Mouse (Mus musculus) heart, embryonic 11.5 days (tissue): ENCODE results near the gene Ankzf1. TPM values are rescaled to one million over a fixed set of nuclear protein-coding genes. Genes with fewer than 3 reads are reported as not detected.
"Not testable (repeated sequence)": the region's sequence is repeated elsewhere in the genome, so short reads cannot be mapped to it uniquely, and the experiment has no call there.

ENCODE experiments used
- ATAC-seq: fragments of 200-750 bp; cut with Nextera tagmentation; replicated peaks from 2 replicates; pipeline ENCODE4 v1.8.0; 2017; ENCODE audit warnings: moderate library complexity; ENCODE audit not compliant: insufficient number of reproducible peaks, low FRiP score, low TSS enrichment
- H3K27ac ChIP-seq: fragments of 300-500 bp; sonication (generic); 2 replicates; pipeline ENCODE4 v1.5.1; 2014; ENCODE audit warnings: mild to moderate bottlenecking, low read depth, low read length
- H3K27me3 ChIP-seq: fragments of 300-500 bp; sonication (generic); 2 replicates; pipeline ENCODE4 v1.6.1; 2014; ENCODE audit warnings: mild to moderate bottlenecking, low read length, mixed read lengths; ENCODE audit not compliant: control insufficient read depth, insufficient read depth
- H3K36me3 ChIP-seq: fragments of 300-500 bp; sonication (generic); 2 replicates; pipeline ENCODE4 v1.6.1; 2014; ENCODE audit warnings: mild to moderate bottlenecking, low read length, moderate library complexity, mixed read lengths; ENCODE audit not compliant: control insufficient read depth, insufficient read depth
- H3K4me1 ChIP-seq: fragments of 300-500 bp; sonication (generic); 2 replicates; pipeline ENCODE4 v1.6.1; 2014; ENCODE audit warnings: low read length; ENCODE audit not compliant: control insufficient read depth, insufficient read depth
- H3K4me2 ChIP-seq: fragments of 300-500 bp; sonication (generic); 2 replicates; pipeline ENCODE4 v1.6.1; 2014; ENCODE audit warnings: mild to moderate bottlenecking, moderate library complexity
- H3K4me3 ChIP-seq: fragments of 300-500 bp; sonication (generic); 2 replicates; pipeline ENCODE4 v1.5.1; 2014; ENCODE audit warnings: low read depth, low read length
- H3K9ac ChIP-seq: fragments of 300-500 bp; sonication (generic); 2 replicates; pipeline ENCODE4 v1.6.1; 2014; ENCODE audit warnings: mild to moderate bottlenecking, low read depth, low read length, moderate library complexity
- H3K9me3 ChIP-seq: fragments of 300-500 bp; sonication (generic); replicated peaks from 2 replicates; pipeline ENCODE4 v1.6.1; 2016; ENCODE audit warnings: low read length; ENCODE audit not compliant: control insufficient read depth
- WGBS: fragments of 180-500 bp; shearing (Covaris S2); extraction: QIAGEN DNeasy Blood & Tissue Kit; methylation state at CpG from one replicate; pipeline ENCODE4 v1.1.7; 2014; ENCODE audit not compliant: insufficient replicate concordance; 5-methylcytosine and 5-hydroxymethylcytosine counted together
- polyA plus RNA-seq: library from polyadenylated mRNA; unstranded; fragments of >200 nt; fragmentation: Nextera tagmentation; extraction: Ambion mirVana; gene quantifications from 2 replicates; pipeline ENCODE4 v1.2.1, GENCODE M21; 2014

The Ankzf1 gene
- polyA plus RNA-seq, 1 experiment from 2014 or later, result 18.7 TPM

DNA sequence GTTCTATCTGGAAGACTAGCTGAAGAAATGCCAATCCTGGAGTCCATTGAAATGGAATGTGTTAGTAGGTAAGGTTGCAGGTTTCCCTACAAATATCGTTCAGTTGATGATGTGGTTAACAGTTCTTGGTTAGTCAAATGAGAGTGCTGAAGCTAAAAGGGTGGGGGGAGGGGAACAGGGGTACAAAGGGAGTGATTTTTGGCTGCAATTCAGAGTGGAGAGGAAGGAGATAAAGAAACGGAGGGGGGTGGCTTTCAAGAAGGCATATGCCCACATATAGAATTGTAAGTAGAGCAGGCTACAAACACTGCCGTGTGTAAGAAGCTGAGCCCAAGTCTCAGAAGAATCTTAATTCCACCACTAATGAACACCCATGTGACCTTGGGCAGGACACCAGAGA, 33.5 kb downstream of the Ankzf1 start:
- no peak overlapping the region for H3K27ac ChIP-seq
- no peaks in the 10 kb centered on the region for H3K36me3 ChIP-seq
- peaks cover 7% of the 10 kb centered on the region; the same call in 1 of the 2 replicates for H3K4me1 ChIP-seq
- ATAC-seq, result no peak
- no peak overlapping the region for H3K9ac ChIP-seq
- no peak overlapping the region for H3K4me2 ChIP-seq
- H3K9me3 ChIP-seq, result no peaks in the 10 kb centered on the region
- WGBS, result 44% methylated on average over 3 of the region's 3 CpGs
- no peak overlapping the region for H3K4me3 ChIP-seq
- peaks cover 15% of the 10 kb centered on the region for H3K27me3 ChIP-seq

DNA sequence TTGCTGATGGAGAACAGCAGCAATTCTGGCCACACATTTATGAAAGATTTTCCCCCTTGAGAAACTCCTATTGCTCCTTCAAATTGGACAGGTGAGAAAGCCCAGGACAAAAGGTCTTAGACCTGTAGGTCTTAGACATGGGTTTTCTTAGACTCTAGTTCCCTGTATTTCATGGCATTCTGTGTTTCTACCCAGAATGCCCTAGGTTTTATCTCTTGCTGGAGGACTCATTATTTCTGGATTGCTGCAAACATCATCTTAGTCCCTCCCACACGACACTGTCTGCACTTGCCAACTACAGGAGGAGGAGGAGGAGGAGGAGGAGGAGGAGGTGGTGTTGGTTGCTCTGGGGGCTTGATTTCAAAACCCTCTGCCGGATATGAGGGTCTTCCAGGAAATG, 34.2 kb downstream of the Ankzf1 start:
- H3K27ac ChIP-seq, result no peak overlapping the region
- H3K4me3 ChIP-seq, result no peak overlapping the region
- ATAC-seq, result no peak
- peaks cover 7% of the 10 kb centered on the region; the same call in 1 of the 2 replicates for H3K4me1 ChIP-seq
- no peak overlapping the region for H3K4me2 ChIP-seq
- H3K9ac ChIP-seq, result no peak overlapping the region
- no peaks in the 10 kb centered on the region for H3K36me3 ChIP-seq
- 44% methylated on average over 2 of the region's 2 CpGs for WGBS
- H3K27me3 ChIP-seq, result peaks cover 9% of the 10 kb centered on the region
- no peaks in the 10 kb centered on the region for H3K9me3 ChIP-seq

DNA sequence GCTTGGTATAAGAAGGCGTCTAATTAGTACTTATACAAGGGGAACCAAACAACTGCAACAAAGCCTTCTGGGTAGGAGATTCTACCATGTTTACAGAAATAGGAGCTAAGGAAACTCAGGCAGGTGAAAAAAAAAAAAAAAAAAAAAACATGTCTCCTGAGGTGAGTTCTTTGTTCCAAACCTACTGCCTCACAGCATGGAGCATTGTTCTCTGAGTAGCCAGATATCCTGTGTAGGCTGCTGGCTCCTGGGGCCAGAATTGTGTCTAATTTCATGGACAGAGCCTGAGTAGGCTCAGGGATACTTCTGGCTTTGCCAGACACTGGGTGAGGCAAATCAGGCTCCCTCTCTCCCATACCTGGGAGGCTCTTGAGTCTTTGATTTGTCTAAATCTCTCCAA, 35.7 kb downstream of the Ankzf1 start:
- H3K27me3 ChIP-seq, result 0 out of 2 replicates have a peak, but pooled peaks cover 2% of the 10 kb centered on the region
- no peak overlapping the region for H3K4me3 ChIP-seq
- ATAC-seq, result no peak
- 78% methylated on average over 1 of the region's 1 CpGs for WGBS
- no peak overlapping the region for H3K4me2 ChIP-seq
- peak overlapping the region; percentile 46; the same call in 1 of the 2 replicates for H3K27ac ChIP-seq
- peaks cover 7% of the 10 kb centered on the region; the same call in 1 of the 2 replicates for H3K4me1 ChIP-seq
- H3K9me3 ChIP-seq, result no peaks in the 10 kb centered on the region
- H3K9ac ChIP-seq, result no peak overlapping the region
- no peaks in the 10 kb centered on the region for H3K36me3 ChIP-seq

DNA sequence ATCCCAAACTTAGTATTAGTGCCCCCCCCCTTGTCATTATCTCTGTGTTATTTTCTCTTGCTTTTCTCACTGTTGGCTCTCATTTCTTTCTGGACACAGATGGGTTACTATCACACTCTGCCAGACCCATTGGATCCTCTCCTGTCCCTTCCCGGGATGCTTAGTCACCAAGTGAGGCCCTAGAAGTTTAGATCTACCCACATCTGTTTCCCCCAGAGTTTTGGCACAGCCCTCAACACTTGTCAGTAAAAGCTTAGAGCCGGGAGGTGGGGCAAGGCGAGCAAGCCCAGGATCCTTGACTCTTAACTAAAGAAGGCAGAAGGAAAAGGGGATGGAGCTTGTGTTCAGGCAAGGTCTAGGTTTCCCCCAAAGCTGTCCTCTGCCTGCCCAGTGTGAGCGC, 37.2 kb downstream of the Ankzf1 start:
- Histone ChIP-seq H3K27me3 (0 out of 2 replicates have a peak, but pooled peaks cover 3% of the 10 kb centered on the region), H3K4me3 (no peak overlapping the region), H3K9me3 (no peaks in the 10 kb centered on the region), H3K27ac (no peak overlapping the region), H3K36me3 (no peaks in the 10 kb centered on the region), H3K4me2 (no peak overlapping the region), H3K4me1 (peaks cover 7% of the 10 kb centered on the region; the same call in 1 of the 2 replicates), H3K9ac (no peak overlapping the region)
- ATAC-seq, result no peak
- WGBS, result 55% methylated on average over 4 of the region's 4 CpGs

DNA sequence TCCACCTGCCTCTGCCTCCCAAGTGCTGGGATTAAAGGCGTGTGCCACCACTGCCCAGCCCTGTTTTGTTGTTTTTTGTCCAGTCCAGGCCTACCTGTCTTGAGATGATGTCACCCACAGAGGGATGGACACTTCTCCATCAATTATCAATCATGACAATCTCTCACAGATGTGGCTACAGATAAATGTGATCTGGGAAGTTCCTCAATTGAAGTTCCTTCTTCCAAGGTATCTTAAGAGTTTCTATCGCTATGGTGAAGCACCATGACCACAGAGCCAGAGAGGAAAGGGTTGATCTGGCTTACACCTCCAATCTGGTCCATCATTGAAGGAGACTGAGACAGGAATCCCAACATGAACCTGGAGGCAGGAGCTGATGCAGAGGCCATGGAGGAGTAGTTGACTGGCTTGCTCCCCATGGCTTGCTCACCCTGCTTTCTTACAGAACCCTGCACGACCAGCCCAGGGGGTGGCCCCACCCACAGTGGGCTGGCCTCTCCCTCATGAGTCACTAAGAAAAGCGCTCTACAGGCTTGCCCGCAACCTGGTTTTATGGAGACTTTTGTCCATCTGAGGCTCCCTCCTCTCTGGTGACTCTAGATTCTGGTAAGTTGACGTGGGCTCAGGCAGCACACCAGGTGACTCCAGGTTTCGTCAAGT, 38.5 kb downstream of the Ankzf1 start:
- H3K27ac ChIP-seq, result no peak overlapping the region
- 67% methylated on average over 7 of the region's 7 CpGs for WGBS
- H3K4me1 ChIP-seq, result peaks cover 11% of the 10 kb centered on the region
- ATAC-seq, result no peak
- 0 out of 2 replicates have a peak, but pooled peaks cover 3% of the 10 kb centered on the region for H3K27me3 ChIP-seq
- no peak overlapping the region for H3K4me3 ChIP-seq
- no peak overlapping the region for H3K4me2 ChIP-seq
- no peaks in the 10 kb centered on the region for H3K9me3 ChIP-seq
- no peak overlapping the region for H3K9ac ChIP-seq
- no peaks in the 10 kb centered on the region for H3K36me3 ChIP-seq

DNA sequence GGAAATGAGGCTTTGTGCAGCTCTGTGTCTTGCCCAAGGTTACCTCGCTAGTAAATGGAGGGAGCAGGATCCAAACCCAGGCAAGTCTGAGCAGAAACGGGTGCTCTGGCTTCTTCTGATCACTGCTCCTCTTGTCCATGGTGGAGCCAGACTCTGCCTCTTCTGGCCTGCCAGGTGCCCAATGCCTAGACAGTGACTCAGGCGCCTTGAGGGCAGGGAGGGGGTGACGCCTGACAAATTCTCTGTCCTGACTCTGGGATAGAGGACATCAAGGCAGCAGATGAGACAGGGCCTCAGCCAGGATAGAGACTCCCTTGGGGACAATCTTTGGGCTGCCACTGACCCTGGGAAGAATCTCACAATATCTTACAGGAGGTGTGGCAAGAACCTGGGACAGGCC, 39.3 kb downstream of the Ankzf1 start:
- 66% methylated on average over 4 of the region's 4 CpGs for WGBS
- H3K4me1 ChIP-seq, result peaks cover 15% of the 10 kb centered on the region
- no peaks in the 10 kb centered on the region for H3K9me3 ChIP-seq

DNA sequence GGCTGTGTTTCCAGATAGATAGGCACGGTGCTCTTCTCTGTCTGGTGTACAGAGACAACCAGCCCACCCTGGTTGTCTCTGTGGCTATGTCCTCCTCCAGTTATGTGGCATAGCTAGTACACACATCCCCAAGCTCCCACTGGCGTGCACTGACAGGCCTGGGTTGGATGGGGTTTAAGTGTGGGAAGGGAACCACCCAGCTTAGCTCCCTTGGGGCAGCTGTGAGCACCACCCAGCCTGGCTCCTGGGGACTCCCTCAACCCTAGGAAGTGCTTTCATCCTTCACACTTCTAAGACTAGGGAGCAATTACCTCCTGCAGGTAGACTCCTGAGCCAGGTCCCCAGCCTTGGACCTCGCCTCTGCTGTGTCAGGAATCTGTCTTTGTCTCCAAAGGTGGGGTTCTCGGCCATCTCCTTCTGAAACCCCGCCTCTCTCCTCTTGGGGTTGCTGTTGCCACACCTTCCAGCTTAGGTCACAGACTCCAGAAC, 39.8 kb downstream of the Ankzf1 start, which contains the start of gene A630095N17Rik:
Gene A630095N17Rik, minus strand, starts transcription at position 439 of the 489 bp plus-strand sequence.
- no peak within 1 kb of the TSS for H3K4me3 ChIP-seq

More for the DNA sequence above, 39.3 kb downstream of the Ankzf1 start:
- no peaks in the 10 kb centered on the region for H3K36me3 ChIP-seq
- no peak overlapping the region for H3K4me3 ChIP-seq
- H3K27me3 ChIP-seq, result 0 out of 2 replicates have a peak, but pooled peaks cover 3% of the 10 kb centered on the region
- no peak overlapping the region for H3K27ac ChIP-seq
- no peak overlapping the region for H3K4me2 ChIP-seq
- no peak overlapping the region for H3K9ac ChIP-seq
- no peak for ATAC-seq

DNA sequence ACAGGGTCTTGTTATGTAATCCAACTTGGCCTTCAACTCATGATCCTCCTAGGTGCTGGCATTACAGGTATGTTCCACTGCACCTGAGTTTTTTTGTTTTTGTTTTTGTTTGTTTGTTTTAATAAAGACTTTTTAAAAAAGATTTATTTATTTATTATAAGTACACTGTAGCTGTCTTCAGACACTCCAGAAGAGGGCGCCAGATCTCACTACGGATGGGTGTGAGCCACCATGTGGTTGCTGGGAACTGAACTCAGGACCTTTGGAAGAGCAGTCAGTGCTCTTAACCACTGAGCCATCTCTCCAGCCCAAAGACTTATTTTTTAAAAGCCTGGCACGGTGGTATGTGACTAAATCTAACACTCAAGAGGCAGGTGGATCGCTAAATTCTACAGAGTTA, 40.5 kb downstream of the Ankzf1 start:
- not testable (repeated sequence) for H3K4me2 ChIP-seq, ATAC-seq, H3K9ac ChIP-seq, H3K9me3 ChIP-seq, H3K4me3 ChIP-seq, H3K36me3 ChIP-seq, H3K27me3 ChIP-seq, H3K27ac ChIP-seq
- WGBS, result 68% methylated on average over 4 of the region's 4 CpGs
- H3K4me1 ChIP-seq, result peaks cover 16% of the 10 kb centered on the region

More for the DNA sequence above, 39.8 kb downstream of the Ankzf1 start, which contains the start of gene A630095N17Rik:
- no peak within 1 kb of the TSS for H3K4me2 ChIP-seq
- WGBS, result 70% methylated on average over 5 of the region's 5 CpGs
- H3K9ac ChIP-seq, result no peak within 1 kb of the TSS
- no peak for ATAC-seq
- no peaks in the 10 kb centered on the region for H3K9me3 ChIP-seq
- H3K4me1 ChIP-seq, result peaks cover 15% of the 10 kb centered on the region
- H3K27me3 ChIP-seq, result 0 out of 2 replicates have a peak, but pooled peaks cover 3% of the 10 kb centered on the region
- no peak within 1 kb of the TSS for H3K27ac ChIP-seq
- H3K36me3 ChIP-seq, result no peaks in the 10 kb centered on the region
